Mouse (Mus musculus) CH12.LX (cell line): Measurements from ENCODE around the gene Spc24. TPM values are rescaled to one million over a fixed set of nuclear protein-coding genes. Genes with fewer than 3 reads are reported as not detected.

Experiments
- DNase-seq: peaks from one replicate; pipeline ENCODE4 v3.0.0-alpha.2; 2013; ENCODE audit errors: extremely low read depth
- H3K27ac ChIP-seq: 2 replicates; pipeline ENCODE4 v1.5.1; 2012; ENCODE audit warnings: low read depth, mild to moderate bottlenecking, control low read depth, moderate library complexity; ENCODE audit not compliant: insufficient read depth
- H3K27me3 ChIP-seq: replicated peaks from 2 replicates; pipeline ENCODE3; 2012; ENCODE audit warnings: inconsistent platforms
- H3K36me3 ChIP-seq, 2 experiments: replicated peaks in 1 of 2; 2 replicates each; pipeline versions ENCODE3 to v1.6.1; 2012; ENCODE audit warnings: inconsistent platforms in 1 of 2, low read length in 1 of 2, mild to moderate bottlenecking in 1 of 2, mixed read lengths in 1 of 2, moderate library complexity in 1 of 2; ENCODE audit not compliant: control insufficient read depth in 1 of 2, insufficient read depth in 1 of 2
- H3K4me1 ChIP-seq, 2 experiments: 2 replicates each; pipeline ENCODE4 v1.6.1; 2012; ENCODE audit warnings: inconsistent platforms in 1 of 2, moderate library complexity in 1 of 2; ENCODE audit not compliant: insufficient read depth in 2 of 2, control insufficient read depth in 1 of 2
- H3K4me2 ChIP-seq: 2 replicates; pipeline ENCODE4 v1.6.1; 2012; ENCODE audit warnings: low read depth, mild to moderate bottlenecking, control low read depth; ENCODE audit not compliant: poor library complexity, insufficient read depth, severe bottlenecking
- H3K4me3 ChIP-seq, 3 experiments: fragments of 150-350 bp in 1 of 3; sonication (generic) in 1 of 3; replicated peaks in 1 of 3; 2 replicates each; pipeline versions ENCODE3 to v1.5.1; 2011 to 2012; ENCODE audit warnings: low read depth in 2 of 3, low read length in 2 of 3, mild to moderate bottlenecking in 2 of 3, moderate library complexity in 2 of 3, control low read depth in 1 of 3, improper control_type of control experiment in 1 of 3, inconsistent platforms in 1 of 3, mixed read lengths in 1 of 3; ENCODE audit not compliant: poor library complexity in 1 of 3
- H3K79me2 ChIP-seq: replicated peaks from 2 replicates; pipeline ENCODE4 v1.6.1; 2012; ENCODE audit warnings: mild to moderate bottlenecking, moderate library complexity; ENCODE audit not compliant: control insufficient read depth, poor library complexity, insufficient read depth, severe bottlenecking; ENCODE audit errors: extremely low read depth
- H3K9ac ChIP-seq: 2 replicates; pipeline ENCODE4 v1.6.1; 2012; ENCODE audit warnings: low read depth, mild to moderate bottlenecking, control low read depth, moderate library complexity; ENCODE audit not compliant: insufficient read depth
- H3K9me3 ChIP-seq: replicated peaks from 2 replicates; pipeline ENCODE3; 2012; ENCODE audit warnings: low read length, inconsistent platforms, mixed read lengths
- CHD1 ChIP-seq: IDR thresholded peaks from 2 replicates; pipeline ENCODE4 v1.6.1; 2012; ENCODE audit warnings: low read depth, low read length, improper control_type of control experiment, inconsistent platforms
- CHD2 ChIP-seq: IDR thresholded peaks from 2 replicates; pipeline ENCODE4 v1.6.1; 2011; ENCODE audit warnings: low read length, improper control_type of control experiment
- CTCF ChIP-seq, 2 experiments: IDR thresholded peaks in 1 of 2; conservative IDR thresholded peaks in 1 of 2; 2 replicates each; pipeline ENCODE4 v1.5.1; 2011 to 2012; ENCODE audit warnings: low read depth in 2 of 2, low read length in 2 of 2, improper control_type of control experiment in 1 of 2, inconsistent platforms in 1 of 2, mild to moderate bottlenecking in 1 of 2, moderate library complexity in 1 of 2
- E2F4 ChIP-seq: IDR thresholded peaks from 2 replicates; pipeline ENCODE4 v1.6.1; 2011; ENCODE audit warnings: low read depth, low read length, improper control_type of control experiment; ENCODE audit not compliant: insufficient replicate concordance
- ELF1 ChIP-seq: IDR thresholded peaks from 2 replicates; pipeline ENCODE4 v1.6.1; 2014; ENCODE audit warnings: low read depth, mild to moderate bottlenecking, inconsistent platforms, low read length, improper control_type of control experiment
- EP300 ChIP-seq: IDR thresholded peaks from 2 replicates; pipeline ENCODE4 v1.6.1; 2011; ENCODE audit warnings: low read length, improper control_type of control experiment
- GABPA ChIP-seq: IDR thresholded peaks from 2 replicates; pipeline ENCODE4 v1.6.1; 2012; ENCODE audit warnings: low read depth, low read length, improper control_type of control experiment, inconsistent platforms; ENCODE audit not compliant: insufficient replicate concordance
- HCFC1 ChIP-seq: IDR thresholded peaks from 2 replicates; pipeline ENCODE4 v1.6.1; 2012; ENCODE audit warnings: low read depth, mild to moderate bottlenecking, inconsistent platforms, low read length, improper control_type of control experiment
- JUND ChIP-seq: conservative IDR thresholded peaks from 2 replicates; pipeline ENCODE4 v1.6.1; 2011; ENCODE audit warnings: low read depth, low read length, improper control_type of control experiment
- KAT2A ChIP-seq: IDR thresholded peaks from 2 replicates; pipeline ENCODE4 v1.6.1; 2012; ENCODE audit warnings: low read length, improper control_type of control experiment, inconsistent platforms; ENCODE audit not compliant: insufficient replicate concordance
- MAFK ChIP-seq: IDR thresholded peaks from 2 replicates; pipeline ENCODE4 v1.6.1; 2011; ENCODE audit warnings: low read length, improper control_type of control experiment; ENCODE audit not compliant: insufficient replicate concordance
- MAZ ChIP-seq: IDR thresholded peaks from 2 replicates; pipeline ENCODE4 v1.6.1; 2012; ENCODE audit warnings: low read depth, mild to moderate bottlenecking, inconsistent platforms, low read length, improper control_type of control experiment, moderate library complexity
- MXI1 ChIP-seq: IDR thresholded peaks from 2 replicates; pipeline ENCODE4 v1.6.1; 2011; ENCODE audit warnings: mild to moderate bottlenecking, low read depth, low read length, improper control_type of control experiment
- NRF1 ChIP-seq: IDR thresholded peaks from 2 replicates; pipeline ENCODE4 v1.6.1; 2014; ENCODE audit warnings: low read depth, mild to moderate bottlenecking, inconsistent platforms, low read length, improper control_type of control experiment, moderate library complexity
- POLR2A ChIP-seq: IDR thresholded peaks from 2 replicates; pipeline ENCODE4 v1.6.1; 2011; ENCODE audit warnings: low read depth, mild to moderate bottlenecking, improper control_type of control experiment, low read length
- RCOR1 ChIP-seq: conservative IDR thresholded peaks from 2 replicates; pipeline ENCODE4 v1.6.1; 2012; ENCODE audit warnings: low read depth, mild to moderate bottlenecking, inconsistent platforms, low read length, improper control_type of control experiment
- SIN3A ChIP-seq: IDR thresholded peaks from 2 replicates; pipeline ENCODE4 v1.6.1; 2012; ENCODE audit warnings: low read length, improper control_type of control experiment, inconsistent platforms
- SMC3 ChIP-seq: IDR thresholded peaks from 2 replicates; pipeline ENCODE4 v1.6.1; 2011; ENCODE audit warnings: low read depth, low read length, improper control_type of control experiment
- UBTF ChIP-seq: IDR thresholded peaks from 2 replicates; pipeline ENCODE4 v1.6.1; 2012; ENCODE audit warnings: low read depth, mild to moderate bottlenecking, inconsistent platforms, low read length, improper control_type of control experiment, moderate library complexity
- ZC3H11A ChIP-seq: IDR thresholded peaks from 2 replicates; pipeline ENCODE4 v1.6.1; 2012; ENCODE audit warnings: low read depth, mild to moderate bottlenecking, inconsistent platforms, low read length, improper control_type of control experiment
- ZMIZ1 ChIP-seq: IDR thresholded peaks from 2 replicates; pipeline ENCODE4 v1.6.1; 2012; ENCODE audit warnings: low read depth, mild to moderate bottlenecking, inconsistent platforms, low read length, improper control_type of control experiment
- ZNF384 ChIP-seq: IDR thresholded peaks from 2 replicates; pipeline ENCODE4 v1.6.1; 2012; ENCODE audit warnings: low read depth, low read length, improper control_type of control experiment, inconsistent platforms
- dilution Hi-C: fragments of 300-500 bp; cut with MboI; formaldehyde crosslinking; loops from 2 replicates; pipeline ENCODE4 v1.14.3; 2020; ENCODE audit warnings: low sequenced_read_pairs; ENCODE audit not compliant: extremely low pct_unique_long_range_greater_than_20kb, extremely low pct_ligation_motif_present
- in situ Hi-C: fragments of 300-500 bp; cut with MboI; formaldehyde crosslinking; loops from 3 replicates; pipeline ENCODE4 v1.14.3; 2019; ENCODE audit warnings: low sequenced_read_pairs, low pct_ligation_motif_present, low pct_unique_long_range_greater_than_20kb, mixed read lengths
- polyA plus RNA-seq: library from polyadenylated mRNA; unstranded; fragments of >175 nt; gene quantifications from 2 replicates; pipeline ENCODE4 v1.2.1, GENCODE M21; 2012; ENCODE audit warnings: low read depth; ENCODE audit not compliant: insufficient read length
- total RNA-seq, 2 experiments: library from RNA; depleted of rRNA; stranded (reverse); fragments of 300-350 nt in 1 of 2; fragments of >200 nt in 1 of 2; gene quantifications; 2 replicates each; pipeline ENCODE4 v1.2.3; 2012 to 2014

Spc24 gene
- total and polyA plus RNA-seq, 3 experiments = 74.3 to 83.2 (median 82.7) TPM

DNA sequence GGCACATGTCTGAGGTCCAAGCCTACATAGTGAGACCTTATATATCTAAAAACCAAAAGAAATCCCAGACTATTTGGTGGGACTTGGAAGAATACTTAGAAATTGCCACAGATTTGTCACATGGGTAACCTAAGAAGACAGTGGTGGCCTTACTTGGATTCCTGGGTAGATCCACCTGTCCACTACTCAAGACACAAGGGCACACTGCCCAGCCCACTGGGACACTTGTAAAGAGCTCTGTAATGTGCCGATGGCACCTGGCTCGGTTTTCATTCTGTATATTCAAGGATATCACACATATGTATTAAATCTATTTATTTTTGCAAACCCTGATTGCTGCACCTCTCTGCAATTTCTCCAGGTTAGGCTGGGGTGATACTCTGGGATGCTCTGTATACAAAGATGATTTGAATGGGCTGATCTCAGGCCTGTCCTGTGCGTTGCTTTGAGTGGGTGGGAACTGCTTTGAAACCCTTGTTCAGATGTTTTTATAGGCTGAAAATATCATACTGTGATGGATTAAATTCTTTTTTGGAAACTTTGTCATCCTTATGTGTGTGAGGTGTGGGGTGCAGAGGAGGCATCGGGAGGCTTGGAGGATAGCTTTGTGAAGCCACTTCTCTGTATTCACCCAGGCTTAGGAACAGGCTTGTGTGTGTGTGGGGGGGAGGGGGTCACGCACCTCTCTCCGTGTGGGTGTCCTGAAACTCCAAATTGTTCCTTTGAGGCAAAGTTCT is 10.6 kb downstream of the Spc24 start:
- Histone ChIP-seq H3K36me3 (peaks cover 37 to 86% of the 10 kb centered on the region in 2 experiments), H3K4me3 (no peak overlapping the region), H3K27me3 (no peaks in the 10 kb centered on the region), H3K9me3 (no peaks in the 10 kb centered on the region), H3K4me2 (no peak overlapping the region), H3K27ac (no peak overlapping the region), H3K79me2 (no peaks in the 10 kb centered on the region), H3K9ac (no peak overlapping the region), H3K4me1 (peaks cover 0 to 15% of the 10 kb centered on the region in 2 experiments; a peak in 1 of 4 replicates)
- in situ Hi-C loops = no loop called here
- TF ChIP-seq HCFC1 = no peak
- no peak for TF ChIP-seq NRF1
- TF ChIP-seq ZMIZ1 = no peak
- TF ChIP-seq GABPA = no peak
- no peak for TF ChIP-seq ELF1
- no peak for TF ChIP-seq E2F4
- dilution Hi-C loops = no loop called here
- no peak for DNase-seq

DNA sequence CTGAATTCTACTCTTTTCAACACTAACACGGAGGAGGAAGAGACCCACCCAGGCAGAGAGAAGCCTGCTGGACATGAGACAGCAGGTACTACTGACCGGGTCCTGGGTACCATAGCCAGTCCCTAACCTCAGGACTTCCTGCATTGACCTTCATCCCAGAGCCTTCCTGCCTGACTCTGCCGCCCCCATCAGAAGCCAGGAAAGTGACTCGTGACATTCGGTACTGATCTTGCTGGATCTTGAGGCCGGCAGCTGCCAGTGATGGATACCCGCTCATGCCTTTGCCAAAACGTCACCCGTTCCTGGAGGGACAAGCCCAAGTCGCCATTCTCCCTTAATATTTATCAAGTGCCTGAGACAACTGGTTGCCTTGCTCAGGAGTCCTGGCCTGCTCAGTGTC is 11.6 kb downstream of the Spc24 start:
- H3K4me2 ChIP-seq = no peak overlapping the region
- no peaks in the 10 kb centered on the region for H3K9me3 ChIP-seq
- no peaks in the 10 kb centered on the region for H3K27me3 ChIP-seq
- H3K4me3 ChIP-seq = no peak overlapping the region
- peaks cover 0 to 15% of the 10 kb centered on the region in 2 experiments; a peak in 1 of 4 replicates for H3K4me1 ChIP-seq
- TF ChIP-seq RCOR1 = no peak
- no peak for TF ChIP-seq SIN3A
- TF ChIP-seq UBTF = no peak
- TF ChIP-seq JUND = no peak
- TF ChIP-seq MAFK = no peak
- no peak for TF ChIP-seq SMC3
- TF ChIP-seq CHD1 = no peak
- no peak for TF ChIP-seq POLR2A
- no peak for TF ChIP-seq KAT2A
- TF ChIP-seq EP300 = no peak
- no peak for TF ChIP-seq MXI1
- TF ChIP-seq MAZ = no peak
- TF ChIP-seq ZC3H11A = no peak
- TF ChIP-seq ZNF384 = no peak
- no peak for TF ChIP-seq CHD2
- TF ChIP-seq CTCF (conservative IDR thresholded peaks at IDR 0.05 in 1 of 2, IDR thresholded peaks at IDR 0.05 in 1 of 2; ENCODE audit: low read depth in 2 of 2, low read length in 2 of 2) = no peak
- no peaks in the 10 kb centered on the region for H3K79me2 ChIP-seq
- dilution Hi-C loops = no loop called here
- no peak overlapping the region for H3K27ac ChIP-seq
- H3K36me3 ChIP-seq = peaks cover 45 to 87% of the 10 kb centered on the region in 2 experiments
- no peak for DNase-seq
- no peak overlapping the region for H3K9ac ChIP-seq
- in situ Hi-C loops = no loop called here
